Mouse (Mus musculus) forebrain, postnatal 0 days (tissue): ENCODE results near the gene Cd300e. TPM values are rescaled to one million over a fixed set of nuclear protein-coding genes. Genes with fewer than 3 reads are reported as not detected.
A peak's percentile ranks its signal among the peaks of the same experiment; 100 is the strongest.

Source experiments
- ATAC-seq: fragments of 200-750 bp; cut with Nextera tagmentation; 2 replicates; pipeline ENCODE4 v1.8.0; 2017; ENCODE audit warnings: mild to moderate bottlenecking, moderate library complexity
- DNase-seq: peaks from one replicate; pipeline ENCODE4 v3.0.0-alpha.2; 2015
- H3K27ac ChIP-seq: fragments of 300-500 bp; sonication (generic); 2 replicates; pipeline ENCODE4 v1.5.1; 2014; ENCODE audit warnings: low read depth, mild to moderate bottlenecking, antibody characterized with exemption, low read length, moderate library complexity, mixed read lengths
- H3K27me3 ChIP-seq: fragments of 300-500 bp; sonication (generic); 2 replicates; pipeline ENCODE4 v1.6.1; 2014; ENCODE audit warnings: mild to moderate bottlenecking, low read length, mixed read lengths; ENCODE audit not compliant: insufficient read depth
- H3K36me3 ChIP-seq: fragments of 300-500 bp; sonication (generic); 2 replicates; pipeline ENCODE4 v1.6.1; 2014; ENCODE audit warnings: mild to moderate bottlenecking, moderate library complexity; ENCODE audit not compliant: insufficient read depth
- H3K4me1 ChIP-seq: fragments of 300-500 bp; sonication (generic); 2 replicates; pipeline ENCODE4 v1.6.1; 2014; ENCODE audit warnings: antibody characterized with exemption; ENCODE audit not compliant: insufficient read depth
- H3K4me2 ChIP-seq: fragments of 300-500 bp; sonication (generic); 2 replicates; pipeline ENCODE4 v1.6.1; 2014; ENCODE audit warnings: low read depth, mild to moderate bottlenecking, moderate library complexity
- H3K4me3 ChIP-seq: fragments of 300-500 bp; sonication (generic); 2 replicates; pipeline ENCODE4 v1.5.1; 2014; ENCODE audit warnings: low read depth, low read length, mixed read lengths
- H3K9ac ChIP-seq: fragments of 300-500 bp; sonication (generic); 2 replicates; pipeline ENCODE4 v1.6.1; 2014; ENCODE audit warnings: mild to moderate bottlenecking
- H3K9me3 ChIP-seq: fragments of 300-500 bp; sonication (generic); 2 replicates; pipeline ENCODE4 v1.6.1; 2016; ENCODE audit warnings: low read length
- CTCF ChIP-seq: sonication (generic); IDR thresholded peaks from 2 replicates; pipeline ENCODE4 v1.5.1; 2016; ENCODE audit warnings: antibody characterized with exemption, control low read depth, low read depth
- WGBS: fragments of 180-500 bp; shearing (Covaris S2); extraction: QIAGEN DNeasy Blood & Tissue Kit; methylation state at CpG from one replicate; pipeline ENCODE4 v1.1.7; 2014; 5-methylcytosine and 5-hydroxymethylcytosine counted together
- polyA plus RNA-seq: library from polyadenylated mRNA; unstranded; fragments of >200 nt; fragmentation: Nextera tagmentation; extraction: Ambion mirVana; gene quantifications from 2 replicates; pipeline ENCODE4 v1.2.1, GENCODE M21; 2015
- total RNA-seq: library from RNA; depleted of rRNA; stranded (reverse); fragments of >200 nt; gene quantifications from 2 replicates; pipeline ENCODE4 v1.2.3, GENCODE M21; 2014; rRNA removed

The Cd300e gene
- total RNA-seq (not detected in 2 replicates), polyA plus RNA-seq (0.09 TPM in 1 of 2 replicates, not detected in the other)

DNA sequence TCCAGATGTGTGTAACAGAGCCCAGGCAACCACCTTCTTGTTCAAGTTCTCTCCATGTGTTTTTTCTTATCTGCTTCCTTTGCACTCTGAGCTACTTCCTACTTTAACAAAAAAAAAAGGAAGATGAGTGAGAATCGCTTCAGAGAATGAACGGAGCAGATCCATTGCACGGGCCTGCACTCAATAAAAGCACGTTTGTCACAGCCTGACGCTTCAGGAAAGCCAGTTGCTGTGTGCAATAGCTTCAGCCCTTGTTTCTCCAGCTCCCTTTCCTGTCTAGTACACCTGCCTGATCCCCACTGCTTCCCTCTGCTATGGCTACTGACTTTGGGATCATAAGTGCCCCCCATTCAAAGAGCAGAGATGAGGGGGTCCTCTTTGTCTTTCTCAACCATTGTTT is at the start of gene Cd300e:
Cd300e (minus strand) TSS at position 101 of the 400 bp plus-strand sequence.
- H3K4me1 ChIP-seq: no peaks in the 10 kb centered on the region
- H3K9me3 ChIP-seq: no peaks in the 10 kb centered on the region
- no peaks in the 10 kb centered on the region for H3K36me3 ChIP-seq
- WGBS: 31% methylated on average over 5 of the region's 5 CpGs
- no peak within 1 kb of the TSS for H3K4me3 ChIP-seq
- ATAC-seq (no peak), DNase-seq (no peak)
- no peak within 1 kb of the TSS for H3K4me2 ChIP-seq
- no peak within 1 kb of the TSS for H3K27ac ChIP-seq
- no peaks in the 10 kb centered on the region for H3K27me3 ChIP-seq
- TF ChIP-seq CTCF: no peak
- H3K9ac ChIP-seq: no peak within 1 kb of the TSS

DNA sequence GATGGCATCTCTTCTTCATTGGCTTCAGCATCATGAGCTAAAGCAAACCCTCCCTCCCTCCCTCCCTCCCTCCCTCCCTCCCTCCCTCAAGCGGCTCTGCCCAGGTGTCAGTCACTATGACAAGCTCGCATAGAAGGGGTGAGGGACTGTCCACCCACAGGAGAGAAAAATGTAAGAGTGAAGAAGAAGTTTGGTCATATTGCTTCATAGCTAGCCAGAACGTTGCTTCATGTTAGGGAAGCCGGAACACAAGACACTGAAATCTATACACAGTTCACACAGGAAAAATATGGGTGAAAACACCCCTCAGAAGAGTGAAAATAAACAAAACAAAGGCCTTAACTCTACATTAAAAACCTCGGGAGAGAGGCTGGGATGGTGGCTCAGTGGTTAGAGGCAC is 48.3 kb upstream of the Cd300e start:
- no peak for DNase-seq
- WGBS: 90% methylated on average over 4 of the region's 5 CpGs
- no peak for ATAC-seq
- no peaks in the 10 kb centered on the region for H3K4me1 ChIP-seq
- H3K27me3 ChIP-seq: no peaks in the 10 kb centered on the region
- H3K27ac ChIP-seq: no peak overlapping the region
- H3K9me3 ChIP-seq: no peaks in the 10 kb centered on the region
- no peak for TF ChIP-seq CTCF
- no peak overlapping the region for H3K4me3 ChIP-seq
- no peaks in the 10 kb centered on the region for H3K36me3 ChIP-seq
- no peak overlapping the region for H3K4me2 ChIP-seq
- no peak overlapping the region for H3K9ac ChIP-seq

DNA sequence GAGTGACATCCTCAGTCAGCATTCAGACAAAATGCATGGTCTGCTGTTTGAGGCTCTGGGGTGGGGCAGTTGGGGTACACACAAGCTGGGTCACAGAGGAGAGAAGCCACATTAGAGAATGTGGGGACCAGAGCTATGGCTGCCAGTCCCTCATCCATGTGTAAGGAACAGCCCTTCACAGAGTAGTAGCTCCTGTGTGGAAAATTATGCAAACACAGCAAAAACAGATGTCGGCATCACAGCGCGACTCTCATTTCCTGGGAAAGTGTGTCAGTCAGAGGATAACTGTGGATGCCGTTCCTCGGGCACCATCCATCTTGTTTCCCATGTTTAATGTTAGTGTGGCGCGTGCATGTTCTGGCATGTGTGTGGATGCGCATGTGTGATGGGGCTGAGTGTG is 46.2 kb upstream of the Cd300e start:
- Histone ChIP-seq H3K36me3 (no peaks in the 10 kb centered on the region), H3K4me3 (no peak overlapping the region), H3K4me1 (no peaks in the 10 kb centered on the region), H3K9me3 (no peaks in the 10 kb centered on the region), H3K27me3 (no peaks in the 10 kb centered on the region), H3K4me2 (no peak overlapping the region), H3K27ac (no peak overlapping the region), H3K9ac (no peak overlapping the region)
- TF ChIP-seq CTCF: no peak
- ATAC-seq (no peak), DNase-seq (no peak)
- WGBS: 84% methylated on average over 8 of the region's 8 CpGs

DNA sequence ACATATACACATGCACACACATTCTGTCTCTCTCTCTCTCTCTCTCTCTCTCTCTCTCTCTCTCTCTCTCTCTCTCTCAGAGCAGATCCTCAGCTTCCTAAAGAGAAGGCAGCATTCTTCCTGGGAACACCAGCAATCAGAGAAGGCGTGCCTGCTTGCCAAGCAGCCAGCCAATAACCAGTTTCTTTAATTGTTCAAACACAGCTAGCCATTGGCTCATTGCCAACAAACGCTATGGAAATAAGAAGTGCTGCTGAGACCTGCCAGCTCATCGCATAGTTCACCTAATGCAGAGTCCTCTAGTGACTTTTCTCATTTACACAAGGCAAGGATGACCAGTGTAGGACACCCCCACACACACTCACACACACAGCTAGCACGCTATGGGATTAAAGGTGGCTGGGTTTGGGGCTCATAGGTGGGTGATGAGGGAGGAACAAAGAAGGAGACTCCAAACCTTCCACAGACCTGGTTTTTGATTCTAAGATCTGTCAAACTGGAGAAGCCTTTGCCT is 45.5 kb upstream of the Cd300e start:
- ATAC-seq: no peak
- no peaks in the 10 kb centered on the region for H3K36me3 ChIP-seq
- H3K9me3 ChIP-seq: no peaks in the 10 kb centered on the region
- no peaks in the 10 kb centered on the region for H3K27me3 ChIP-seq
- H3K9ac ChIP-seq: no peak overlapping the region
- H3K4me1 ChIP-seq: no peaks in the 10 kb centered on the region
- DNase-seq: peak; percentile 55
- no peak overlapping the region for H3K4me2 ChIP-seq
- H3K27ac ChIP-seq: no peak overlapping the region
- no peak for TF ChIP-seq CTCF
- no peak overlapping the region for H3K4me3 ChIP-seq
- WGBS: 13% methylated on average over 4 of the region's 4 CpGs

DNA sequence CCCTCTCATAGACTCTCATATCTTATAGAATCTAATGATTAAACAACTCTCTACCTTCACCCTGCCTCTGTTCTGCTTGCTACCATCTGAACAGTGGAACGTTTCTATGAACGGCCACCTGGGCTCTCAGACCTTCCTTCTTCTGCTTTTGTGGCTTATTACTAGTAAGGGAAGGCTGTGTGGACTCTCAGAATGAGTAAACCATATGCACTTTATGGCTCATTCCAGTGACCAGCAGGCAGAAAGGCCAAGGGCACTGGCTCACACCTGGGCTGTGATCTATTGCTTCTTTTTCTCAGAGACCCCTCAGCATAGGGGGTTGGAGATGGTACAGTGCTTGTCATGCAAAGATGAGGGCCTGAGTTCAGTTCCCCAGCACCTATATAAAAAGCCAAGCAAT is 44.7 kb upstream of the Cd300e start:
- Histone ChIP-seq H3K4me2 (no peak overlapping the region), H3K27ac (no peak overlapping the region), H3K27me3 (no peaks in the 10 kb centered on the region), H3K4me1 (no peaks in the 10 kb centered on the region), H3K4me3 (no peak overlapping the region), H3K9me3 (no peaks in the 10 kb centered on the region), H3K9ac (no peak overlapping the region), H3K36me3 (no peaks in the 10 kb centered on the region)
- no peak for TF ChIP-seq CTCF
- WGBS: 88% methylated on average over 2 of the region's 2 CpGs
- DNase-seq (no peak), ATAC-seq (no peak)

DNA sequence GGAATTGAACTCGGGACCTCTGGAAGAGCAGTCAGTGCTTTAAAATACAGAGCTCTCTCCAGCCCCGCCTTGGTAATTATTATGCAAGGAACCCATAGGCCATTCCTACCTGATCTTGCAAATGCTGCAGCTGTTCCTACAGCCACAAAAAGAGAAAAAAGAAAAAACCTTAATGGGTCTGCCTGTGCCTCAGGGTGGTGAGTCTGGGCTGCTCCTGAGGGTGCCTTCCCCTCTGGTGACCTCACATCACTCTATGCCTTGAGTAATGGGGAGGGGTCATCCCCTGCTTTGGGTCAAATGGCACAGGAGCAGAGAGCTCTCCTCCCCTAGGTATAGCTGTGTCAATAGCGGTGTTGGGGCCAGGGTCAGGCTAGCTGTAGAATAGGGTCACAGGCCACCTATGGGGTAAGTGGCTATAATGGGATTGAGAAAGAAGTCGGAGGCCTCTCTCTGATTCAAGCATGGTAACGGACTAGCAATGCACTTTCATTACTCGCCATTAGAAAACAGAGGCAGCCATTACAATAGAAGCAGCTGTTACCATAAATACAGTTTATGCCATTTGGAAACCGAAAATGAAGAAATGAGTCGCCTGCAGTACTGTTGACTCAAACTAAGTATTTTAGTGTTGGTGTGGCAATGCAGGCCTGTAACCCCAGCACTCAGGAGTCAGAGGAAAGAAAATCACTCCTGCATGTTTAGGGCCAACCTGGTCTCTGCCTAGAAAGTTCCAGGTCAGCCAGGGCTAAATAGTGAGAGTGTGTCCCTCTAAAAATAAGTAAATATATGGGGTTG is 43.0 kb upstream of the Cd300e start:
- Histone ChIP-seq H3K9me3 (no peaks in the 10 kb centered on the region), H3K27me3 (no peaks in the 10 kb centered on the region), H3K9ac (no peak overlapping the region), H3K36me3 (no peaks in the 10 kb centered on the region), H3K4me3 (no peak overlapping the region), H3K4me1 (no peaks in the 10 kb centered on the region), H3K4me2 (no peak overlapping the region), H3K27ac (no peak overlapping the region)
- 70% methylated on average over 8 of the region's 8 CpGs for WGBS
- ATAC-seq: no peak
- no peak for DNase-seq
- TF ChIP-seq CTCF: no peak
